Comparison of ENCODE assay signal across 8 mouse cellular contexts in genomic region chr19:5704163-5704800, GRCm38 (mm10). TPM values are rescaled to one million over a fixed set of nuclear protein-coding genes. Genes with fewer than 3 reads are reported as not detected.
DNase-seq lines count a peak whose midpoint lies in the region; ATAC-seq lines count a peak whose summit lies in the region.

Gene Kcnk7, plus strand, starts transcription at chr19:5704367.

- H3K36me3 ChIP-seq in forebrain, embryonic 12.5 days (replicated peaks), result peaks cover 68% of the 10 kb centered on the region
- H3K36me3 ChIP-seq in forebrain, embryonic 14.5 days (ENCODE audit: control insufficient read depth, insufficient read depth, low read length), result peaks cover 72% of the 10 kb centered on the region
- peaks cover 57% of the 10 kb centered on the region for H3K36me3 ChIP-seq in lung, embryonic 15.5 days

- DNase-seq in forebrain, embryonic 14.5 days (ENCODE audit: low spot score), result no peak
- peak; percentile 34 for DNase-seq in thymus, postnatal 14 days
- DNase-seq in thymus, adult 18-20 months, result no peak
- no peak for DNase-seq in layer of hippocampus, postnatal 36 days
- no peak for DNase-seq in urinary bladder, postnatal 4 days (ENCODE audit: low spot score in 2 of 2)
- no peak for DNase-seq in adrenal gland, postnatal 14 days

- no peaks in the 10 kb centered on the region for H3K27me3 ChIP-seq in forebrain, embryonic 12.5 days
- no peaks in the 10 kb centered on the region for H3K27me3 ChIP-seq in forebrain, embryonic 14.5 days (replicated peaks; ENCODE audit: control insufficient read depth, insufficient read depth, low read length)
- no peaks in the 10 kb centered on the region for H3K27me3 ChIP-seq in lung, embryonic 15.5 days

- WGBS in forebrain, embryonic 12.5 days, result 82% methylated on average over 17 of the region's 17 CpGs
- WGBS in forebrain, embryonic 14.5 days, result 79% methylated on average over 17 of the region's 17 CpGs
- WGBS in lung, embryonic 15.5 days, result 58% methylated on average over 17 of the region's 17 CpGs

- no peak within 1 kb of the TSS for H3K4me3 ChIP-seq in forebrain, embryonic 12.5 days (replicated peaks)
- H3K4me3 ChIP-seq in forebrain, embryonic 14.5 days (ENCODE audit: low read depth, low read length), result no peak within 1 kb of the TSS
- no peak within 1 kb of the TSS for H3K4me3 ChIP-seq in lung, embryonic 15.5 days

- no peaks in the 10 kb centered on the region for H3K9me3 ChIP-seq in forebrain, embryonic 12.5 days
- H3K9me3 ChIP-seq in forebrain, embryonic 14.5 days (replicated peaks; ENCODE audit: control insufficient read depth, low read length), result no peaks in the 10 kb centered on the region
- H3K9me3 ChIP-seq in lung, embryonic 15.5 days, result no peaks in the 10 kb centered on the region

- H3K9ac ChIP-seq in forebrain, embryonic 12.5 days, result no peak within 1 kb of the TSS
- no peak within 1 kb of the TSS for H3K9ac ChIP-seq in forebrain, embryonic 14.5 days (ENCODE audit: low read length)
- no peak within 1 kb of the TSS for H3K9ac ChIP-seq in lung, embryonic 15.5 days

- H3K4me2 ChIP-seq in forebrain, embryonic 12.5 days, result no peak within 1 kb of the TSS
- H3K4me2 ChIP-seq in forebrain, embryonic 14.5 days (ENCODE audit: low read length), result no peak within 1 kb of the TSS
- no peak within 1 kb of the TSS for H3K4me2 ChIP-seq in lung, embryonic 15.5 days

- H3K27ac ChIP-seq in forebrain, embryonic 12.5 days, result peak within 1 kb of the TSS; percentile 67; the same call in 1 of the 2 replicates
- no peak within 1 kb of the TSS for H3K27ac ChIP-seq in forebrain, embryonic 14.5 days (ENCODE audit: low read depth, low read length)
- H3K27ac ChIP-seq in lung, embryonic 15.5 days, result peak within 1 kb of the TSS; percentile 65

- peaks cover 4% of the 10 kb centered on the region; the same call in 1 of the 2 replicates for H3K4me1 ChIP-seq in forebrain, embryonic 12.5 days
- no peaks in the 10 kb centered on the region for H3K4me1 ChIP-seq in forebrain, embryonic 14.5 days (ENCODE audit: control insufficient read depth, insufficient read depth, low read length)
- peaks cover 16% of the 10 kb centered on the region for H3K4me1 ChIP-seq in lung, embryonic 15.5 days

- ATAC-seq in forebrain, embryonic 12.5 days (ENCODE audit: low FRiP score), result no peak
- no peak for ATAC-seq in forebrain, embryonic 14.5 days
- 0 out of 2 replicates have a peak, but pooled peaks have one; percentile 12 for ATAC-seq in lung, embryonic 15.5 days (ENCODE audit: borderline replicate concordance, extremely low read depth, low FRiP score, low TSS enrichment)

RNA-seq across cellular contexts. Expression of gene Kcnk7, which starts in this region (rescaled TPM):
- 0.29 TPM in 1 of 2 replicates, not detected in the other for polyA plus RNA-seq in forebrain, embryonic 12.5 days (2016; fragmentation: Nextera tagmentation; extraction: Ambion mirVana)
- polyA plus RNA-seq in forebrain, embryonic 14.5 days (2014; fragmentation: Nextera tagmentation; extraction: Ambion mirVana), result 0.17 TPM in 1 of 2 replicates, not detected in the other
- 0.69 TPM in 1 of 2 replicates, not detected in the other for polyA plus RNA-seq in lung, embryonic 15.5 days (2015; fragmentation: Nextera tagmentation; extraction: Ambion mirVana)
- not detected for total RNA-seq in layer of hippocampus, postnatal 36 days (2021)
- not detected in 2 replicates for total RNA-seq in adrenal gland, postnatal 14 days (2021)

Comparison
In these comparisons a context has a peak if more than half of its experiments do, and no peak if none do; other contexts are left out.
1. Peak in ATAC-seq and H3K27ac ChIP-seq in lung, embryonic 15.5 days; RNA of the gene not detected or under 1 TPM.